Mouse (Mus musculus) gastrocnemius, adult 2 months (tissue): ENCODE measurements around the gene Olfr47. TPM values are rescaled to one million over a fixed set of nuclear protein-coding genes. Genes with fewer than 3 reads are reported as not detected.

ENCODE experiments used
- DNase-seq: peaks from one replicate; pipeline ENCODE4 v3.0.0; 2022
- H3K27ac ChIP-seq: fragments of 200-600 bp; 2 replicates; pipeline ENCODE4 v1.8.1; 2022; ENCODE audit warnings: mild to moderate bottlenecking
- H3K4me3 ChIP-seq: fragments of 200-600 bp; 2 replicates; pipeline ENCODE4 v1.8.1; 2022; ENCODE audit warnings: mild to moderate bottlenecking, moderate library complexity
- CTCF ChIP-seq: fragments of 200-600 bp; IDR thresholded peaks from 2 replicates; pipeline ENCODE4 v1.8.1; 2022; ENCODE audit warnings: antibody characterized with exemption, mild to moderate bottlenecking, moderate library complexity
- intact Hi-C: fragments of 180-260 bp; cut with DNase I; formaldehyde crosslinking; loops from one replicate; pipeline ENCODE4 v1.15.1; 2025
- total RNA-seq, 2 experiments: library from RNA; stranded (reverse); gene quantifications; 2 replicates each; pipeline ENCODE4 v1.2.3; 2021

Gene Olfr47
- total RNA-seq, 2 experiments from 2014 or later, result not detected

DNA sequence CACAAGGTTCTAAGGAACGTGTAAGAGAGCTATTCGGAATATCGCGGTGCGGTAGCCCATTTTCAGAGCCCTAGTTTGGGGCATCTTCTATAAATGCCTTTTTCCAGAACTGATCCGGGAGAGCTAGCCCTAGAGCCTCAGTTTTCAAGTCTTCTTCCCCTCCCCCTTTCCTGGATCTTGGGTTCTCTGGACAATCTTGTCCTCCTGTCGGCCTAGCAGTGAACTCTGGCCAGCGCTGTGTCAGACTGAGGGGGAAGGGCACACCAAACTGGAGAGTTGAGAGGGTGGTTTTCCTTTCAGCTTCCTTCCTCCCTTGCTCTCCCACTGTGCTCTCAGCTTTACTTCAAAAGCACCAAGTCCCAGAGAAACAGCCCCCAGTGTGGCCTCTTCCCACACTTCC lies 35.0 kb downstream of the Olfr47 start:
- intact Hi-C loops, result no loop called here
- peak overlapping the region; percentile 81 for H3K4me3 ChIP-seq
- no peak for DNase-seq
- no peak for TF ChIP-seq CTCF
- peak overlapping the region; percentile 83 for H3K27ac ChIP-seq

DNA sequence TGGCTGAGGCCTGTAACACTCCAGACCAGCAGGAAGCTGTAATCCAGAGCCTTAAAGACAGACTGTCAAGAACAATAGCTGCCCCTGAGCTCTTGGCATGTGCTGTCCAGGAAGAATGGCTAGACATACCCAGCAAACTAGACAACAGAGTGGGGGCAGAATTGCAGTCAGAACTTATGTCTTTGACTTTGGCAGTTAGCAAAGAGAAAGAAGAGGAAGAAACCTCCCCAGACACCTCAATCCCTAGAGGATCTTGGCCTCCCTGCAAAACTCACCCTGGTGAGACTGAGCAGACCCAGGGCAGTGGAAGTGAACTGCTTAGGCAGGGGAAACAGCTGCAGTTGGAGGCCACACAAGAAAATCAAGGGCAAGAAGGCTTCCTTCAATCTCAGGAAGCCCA lies 41.3 kb downstream of the Olfr47 start:
- intact Hi-C loops, result no loop called here
- TF ChIP-seq CTCF, result no peak
- H3K4me3 ChIP-seq, result no peak overlapping the region
- no peak for DNase-seq
- H3K27ac ChIP-seq, result peak overlapping the region; percentile 48

DNA sequence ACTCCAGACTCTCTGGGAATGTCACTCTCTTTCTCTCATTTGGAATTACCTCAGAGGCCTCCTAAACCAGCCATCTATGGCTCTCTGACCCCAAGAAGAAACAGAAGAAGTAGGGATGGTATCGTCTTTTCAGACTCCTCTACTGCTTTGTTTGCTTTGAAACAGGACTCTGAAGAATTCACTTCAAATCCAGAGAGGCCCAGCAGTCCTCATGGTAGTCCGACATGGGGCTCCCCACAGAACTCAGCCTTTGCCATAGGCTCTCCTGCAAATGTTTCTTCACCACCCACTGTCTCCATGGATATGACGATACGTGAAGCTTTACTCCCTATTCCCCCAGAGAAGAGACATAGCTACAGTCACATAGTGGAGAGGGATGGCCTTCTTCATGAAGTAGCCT lies 42.8 kb downstream of the Olfr47 start:
- intact Hi-C loops, result no loop called here
- Histone ChIP-seq H3K4me3 (no peak overlapping the region), H3K27ac (no peak overlapping the region)
- no peak for DNase-seq
- TF ChIP-seq CTCF, result no peak

DNA sequence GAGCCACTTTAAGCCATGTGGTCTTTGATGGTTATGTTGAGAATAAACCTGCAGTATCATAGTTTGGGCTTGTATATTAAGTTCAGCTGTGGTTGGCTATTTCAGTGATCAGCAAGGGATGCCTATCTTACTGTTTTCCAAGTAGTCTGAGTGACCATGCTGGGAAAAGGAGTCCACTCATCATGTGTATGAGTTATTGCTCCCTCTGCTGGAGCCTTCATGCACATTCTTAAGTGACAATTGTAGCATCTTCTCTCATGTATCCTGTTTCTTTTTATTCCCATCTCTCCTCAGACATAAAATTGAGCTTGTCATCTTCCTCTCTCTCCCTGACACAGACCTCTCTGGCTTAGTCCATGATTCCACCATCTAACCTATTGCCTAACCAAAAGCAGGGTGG lies 46.9 kb downstream of the Olfr47 start:
- intact Hi-C loops, result no loop called here
- no peak overlapping the region for H3K27ac ChIP-seq
- DNase-seq, result no peak
- TF ChIP-seq CTCF, result peak; percentile 47
- no peak overlapping the region for H3K4me3 ChIP-seq

DNA sequence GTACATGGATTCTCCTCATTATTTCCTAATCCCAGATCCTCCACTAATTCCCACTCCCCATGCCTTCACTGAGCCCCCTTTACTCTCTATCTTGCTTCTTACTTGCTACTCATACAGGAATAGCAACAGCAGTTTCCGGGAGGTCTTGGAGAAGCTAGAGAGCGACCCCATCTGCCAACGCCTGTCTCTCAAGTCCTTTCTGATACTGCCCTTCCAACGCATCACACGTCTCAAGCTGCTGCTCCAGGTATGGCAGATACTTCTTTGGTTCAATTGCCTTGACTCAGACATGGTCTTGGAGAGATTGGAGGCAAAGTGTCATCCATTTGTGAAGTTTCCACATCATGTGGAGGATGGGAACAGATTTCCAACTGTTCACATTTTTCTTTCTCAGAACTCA lies 49.2 kb downstream of the Olfr47 start:
- TF ChIP-seq CTCF, result no peak
- no peak overlapping the region for H3K27ac ChIP-seq
- intact Hi-C loops, result no loop called here
- no peak overlapping the region for H3K4me3 ChIP-seq
- no peak for DNase-seq

Other genes starting within 250 kb of the Olfr47 start
- not detected for gene Olfr441, start 125.2 kb upstream of the Olfr47 start, total RNA-seq
- gene Olfr237-ps1, start 85.0 kb upstream of the Olfr47 start, total RNA-seq, result not detected
- not detected for gene Olfr437, start 68.2 kb upstream of the Olfr47 start, total RNA-seq
- not detected for gene Olfr13, start 59.4 kb upstream of the Olfr47 start, total RNA-seq
- gene Olfr435, start 34.4 kb upstream of the Olfr47 start, total RNA-seq, result not detected
- gene Olfr434, start 18.5 kb upstream of the Olfr47 start, total RNA-seq, result not detected
- gene Arhgef5, start 34.1 kb downstream of the Olfr47 start, total RNA-seq, result 1 to 10 TPM; 2.9 to 3.1 TPM
- not detected for gene Nobox, start 78.0 kb downstream of the Olfr47 start, total RNA-seq